Mouse (Mus musculus) G1E (cell line): Measurements from ENCODE around the gene Epc2.

Source experiments
- CTCF ChIP-seq: IDR thresholded peaks from 2 replicates; pipeline ENCODE4 v1.5.1; 2012; ENCODE audit warnings: low read depth, low read length, inconsistent platforms, mixed read lengths
- GATA1 ChIP-seq: IDR thresholded peaks from 2 replicates; pipeline ENCODE4 v1.6.1; 2012; ENCODE audit warnings: borderline replicate concordance, low read length, inconsistent platforms, mixed read lengths
- GATA2 ChIP-seq: IDR thresholded peaks from 2 replicates; pipeline ENCODE4 v1.6.1; 2012; ENCODE audit warnings: low read depth, low read length, inconsistent platforms, borderline replicate concordance
- POLR2AphosphoS5 ChIP-seq: IDR thresholded peaks from 2 replicates; pipeline ENCODE4 v1.6.1; 2012; ENCODE audit warnings: low read depth, low read length, inconsistent platforms; ENCODE audit not compliant: insufficient replicate concordance
- TAL1 ChIP-seq: conservative IDR thresholded peaks from 2 replicates; pipeline ENCODE4 v1.6.1; 2012; ENCODE audit warnings: low read depth, low read length, inconsistent platforms, mixed read lengths

DNA sequence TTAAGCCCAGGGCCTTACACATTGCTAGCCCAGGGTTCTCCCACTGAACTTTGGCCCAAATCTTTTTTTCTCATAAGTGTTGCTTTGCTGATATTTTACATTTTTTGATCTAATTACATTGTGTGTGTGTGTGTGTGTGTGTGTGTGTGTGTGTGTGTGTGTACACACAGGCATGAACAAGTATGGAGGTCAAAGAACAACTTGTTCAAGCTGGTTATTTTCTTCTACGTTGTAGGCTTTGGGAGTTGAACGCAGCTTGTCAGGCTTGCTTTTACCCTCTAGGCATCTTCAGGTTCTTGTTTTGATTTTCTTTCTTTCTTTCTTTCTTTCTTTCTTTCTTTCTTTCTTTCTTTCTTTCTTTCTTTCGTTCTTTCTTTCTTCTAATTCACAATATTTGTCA is 19.9 kb downstream of the Epc2 start:
- no peak for TF ChIP-seq CTCF
- no peak for TF ChIP-seq GATA1
- TF ChIP-seq TAL1, result no peak
- no peak for TF ChIP-seq GATA2
- no peak for TF ChIP-seq POLR2AphosphoS5
